Comparison of ENCODE assay signal across 11 mouse cellular contexts in the genomic region with DNA sequence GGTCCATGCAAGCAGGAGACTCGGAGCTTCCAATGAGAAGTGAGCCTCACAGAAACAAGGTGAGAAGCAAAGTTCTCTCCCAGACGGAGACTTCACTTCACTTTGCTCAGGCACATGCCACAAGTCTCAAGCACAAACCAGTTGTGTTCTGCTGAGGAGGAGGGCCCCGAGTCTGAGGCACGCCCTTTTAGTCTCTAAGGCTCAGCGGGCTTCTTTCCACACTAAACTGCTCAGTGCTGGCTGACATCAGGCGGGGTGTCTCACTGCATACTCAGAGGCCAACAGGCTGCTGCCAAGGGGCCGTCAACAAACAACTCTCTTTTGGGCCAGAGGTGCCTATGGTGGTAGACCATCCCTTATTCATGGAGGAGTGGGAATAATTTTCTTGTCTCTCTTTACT.
DNase-seq lines count a peak whose midpoint lies in the region; ATAC-seq and TF ChIP-seq lines count a peak whose summit lies in the region.
"Had no signal": no experiment of that assay in that cellular context is flagged by ENCODE, and none has a peak within 500 bp of the region (broad histone marks: within the 10 kb centered on the region; RNA-seq: fewer than 3 reads in every experiment).

No protein-coding gene starts in this region.

- H3K27me3 ChIP-seq in heart, embryonic 13.5 days (replicated peaks) = no peaks in the 10 kb centered on the region
- H3K27me3 ChIP-seq in midbrain, postnatal 0 days (ENCODE audit: insufficient read depth, low read length) = no peaks in the 10 kb centered on the region
- no peaks in the 10 kb centered on the region for H3K27me3 ChIP-seq in midbrain, embryonic 15.5 days (replicated peaks)
- no peaks in the 10 kb centered on the region for H3K27me3 ChIP-seq in intestine, embryonic 16.5 days (replicated peaks; ENCODE audit: control insufficient read depth, insufficient read depth, low read length)
- H3K27me3 ChIP-seq in stomach, postnatal 0 days (ENCODE audit: control insufficient read depth, insufficient read depth, low read length) = no peaks in the 10 kb centered on the region
- H3K27me3 ChIP-seq: limb, embryonic 13.5 days had no signal

- intact Hi-C loops in heart, postnatal 25 days (cut with DNase I) = no loop called here

- peaks cover 34% of the 10 kb centered on the region for H3K4me1 ChIP-seq in heart, embryonic 13.5 days
- no peaks in the 10 kb centered on the region for H3K4me1 ChIP-seq in midbrain, postnatal 0 days (ENCODE audit: insufficient read depth, low read length)
- H3K4me1 ChIP-seq in midbrain, embryonic 15.5 days = no peaks in the 10 kb centered on the region
- peaks cover 10% of the 10 kb centered on the region for H3K4me1 ChIP-seq in intestine, embryonic 16.5 days (ENCODE audit: control insufficient read depth, insufficient read depth, low read length)
- no peaks in the 10 kb centered on the region for H3K4me1 ChIP-seq in stomach, postnatal 0 days (replicated peaks; ENCODE audit: control insufficient read depth, insufficient read depth)

- H3K4me2 ChIP-seq in heart, embryonic 13.5 days = 0 out of 2 replicates have a peak overlapping the region, but pooled peaks have one; percentile 29
- no peak overlapping the region for H3K4me2 ChIP-seq in midbrain, postnatal 0 days (ENCODE audit: low read depth, low read length, poor library complexity, severe bottlenecking)
- H3K4me2 ChIP-seq in midbrain, embryonic 15.5 days = no peak overlapping the region
- H3K4me2 ChIP-seq in intestine, embryonic 16.5 days (ENCODE audit: low read depth, low read length) = no peak overlapping the region
- H3K4me2 ChIP-seq in stomach, postnatal 0 days (replicated peaks; ENCODE audit: low read depth) = no peak overlapping the region
- H3K4me2 ChIP-seq: limb, embryonic 13.5 days had no signal

- ATAC-seq in heart, embryonic 13.5 days (ENCODE audit: extremely low read depth, insufficient number of reproducible peaks, low FRiP score, low TSS enrichment) = no peak
- ATAC-seq in midbrain, postnatal 0 days (ENCODE audit: low FRiP score) = no peak
- no peak for ATAC-seq in midbrain, embryonic 15.5 days (replicated peaks)
- peak; percentile 66 for ATAC-seq in intestine, embryonic 16.5 days
- ATAC-seq in stomach, postnatal 0 days (ENCODE audit: low FRiP score, low TSS enrichment) = peak; percentile 82

- H3K4me3 ChIP-seq in heart, embryonic 13.5 days = no peak overlapping the region
- no peak overlapping the region for H3K4me3 ChIP-seq in midbrain, postnatal 0 days (ENCODE audit: low read depth, low read length)
- no peak overlapping the region for H3K4me3 ChIP-seq in midbrain, embryonic 15.5 days
- no peak overlapping the region for H3K4me3 ChIP-seq in intestine, embryonic 16.5 days (ENCODE audit: low read length)
- H3K4me3 ChIP-seq in stomach, postnatal 0 days (ENCODE audit: low read depth, low read length) = no peak overlapping the region
- H3K4me3 ChIP-seq: limb, embryonic 13.5 days had no signal

- 28% methylated on average over 7 of the region's 7 CpGs for WGBS in heart, embryonic 13.5 days
- 36% methylated on average over 7 of the region's 7 CpGs for WGBS in midbrain, postnatal 0 days
- 35% methylated on average over 7 of the region's 7 CpGs for WGBS in midbrain, embryonic 15.5 days
- 29% methylated on average over 7 of the region's 7 CpGs for WGBS in intestine, embryonic 16.5 days
- 22% methylated on average over 7 of the region's 7 CpGs for WGBS in stomach, postnatal 0 days

- H3K9ac ChIP-seq in heart, embryonic 13.5 days = peak overlapping the region; percentile 34; the same call in 1 of the 2 replicates
- no peak overlapping the region for H3K9ac ChIP-seq in midbrain, postnatal 0 days (replicated peaks; ENCODE audit: low read length, poor library complexity, severe bottlenecking)
- no peak overlapping the region for H3K9ac ChIP-seq in midbrain, embryonic 15.5 days
- no peak overlapping the region for H3K9ac ChIP-seq in intestine, embryonic 16.5 days (ENCODE audit: low read depth, low read length)
- no peak overlapping the region; the same call in 1 of the 2 replicates for H3K9ac ChIP-seq in stomach, postnatal 0 days (ENCODE audit: low read length)
- H3K9ac ChIP-seq: limb, embryonic 13.5 days had no signal

- peaks cover 14% of the 10 kb centered on the region for H3K36me3 ChIP-seq in heart, embryonic 13.5 days
- no peaks in the 10 kb centered on the region for H3K36me3 ChIP-seq in midbrain, postnatal 0 days (ENCODE audit: insufficient read depth, low read length)
- no peaks in the 10 kb centered on the region for H3K36me3 ChIP-seq in midbrain, embryonic 15.5 days (replicated peaks)
- no peaks in the 10 kb centered on the region for H3K36me3 ChIP-seq in intestine, embryonic 16.5 days (ENCODE audit: control insufficient read depth, insufficient read depth, low read length)
- no peaks in the 10 kb centered on the region for H3K36me3 ChIP-seq in stomach, postnatal 0 days (ENCODE audit: control insufficient read depth, insufficient read depth, low read length)

- DNase-seq in heart, postnatal 25 days (ENCODE audit: low spot score) = no peak
- peak; percentile 43 for DNase-seq in midbrain, postnatal 0 days (ENCODE audit: low spot score)
- peak; percentile 61 for DNase-seq in stomach, postnatal 0 days (ENCODE audit: low spot score)
- no peak for DNase-seq in adrenal gland, adult (ENCODE audit: inconsistent age in 2 of 2, low spot score in 1 of 2)
- no peak for DNase-seq in urinary bladder, adult 2 months (ENCODE audit: low spot score)
- DNase-seq: kidney, adult 9 months; right cerebral cortex, adult 18-20 months had no signal

- no peak for TF ChIP-seq CTCF in midbrain, postnatal 0 days (IDR thresholded peaks at IDR 0.05)
- TF ChIP-seq CTCF in stomach, postnatal 0 days (IDR thresholded peaks at IDR 0.05; ENCODE audit: low read depth) = no peak

- H3K9me3 ChIP-seq in heart, embryonic 13.5 days = no peaks in the 10 kb centered on the region
- H3K9me3 ChIP-seq in midbrain, postnatal 0 days (ENCODE audit: low read length) = no peaks in the 10 kb centered on the region
- H3K9me3 ChIP-seq in midbrain, embryonic 15.5 days = no peaks in the 10 kb centered on the region
- no peaks in the 10 kb centered on the region for H3K9me3 ChIP-seq in intestine, embryonic 16.5 days (ENCODE audit: control insufficient read depth, low read length)
- H3K9me3 ChIP-seq in stomach, postnatal 0 days (ENCODE audit: control insufficient read depth, low read length) = no peaks in the 10 kb centered on the region
- H3K9me3 ChIP-seq: limb, embryonic 13.5 days had no signal

- peak overlapping the region; percentile 64 for H3K27ac ChIP-seq in heart, embryonic 13.5 days (replicated peaks)
- H3K27ac ChIP-seq in midbrain, postnatal 0 days (ENCODE audit: low read depth, low read length) = no peak overlapping the region
- H3K27ac ChIP-seq in midbrain, embryonic 15.5 days = no peak overlapping the region
- H3K27ac ChIP-seq in intestine, embryonic 16.5 days (ENCODE audit: low read length) = no peak overlapping the region; the same call in none of the 2 replicates
- peak overlapping the region; percentile 24; the same call in 1 of the 2 replicates for H3K27ac ChIP-seq in stomach, postnatal 0 days (replicated peaks)
- H3K27ac ChIP-seq: limb, embryonic 13.5 days had no signal

- TF ChIP-seq EP300 in stomach, postnatal 0 days (optimal IDR thresholded peaks at IDR 0.05) = no peak

Comparison
In these comparisons a context has a peak if more than half of its experiments do, and no peak if none do; other contexts are left out.
1. ATAC-seq: peak in intestine, embryonic 16.5 days (single experiment) and stomach, postnatal 0 days (single experiment); none in heart, embryonic 13.5 days (single experiment), midbrain, postnatal 0 days (single experiment) and midbrain, embryonic 15.5 days (single experiment).
2. H3K27ac ChIP-seq: peak in heart, embryonic 13.5 days (single experiment) and stomach, postnatal 0 days (single experiment); none in midbrain, postnatal 0 days (single experiment), midbrain, embryonic 15.5 days (single experiment) and intestine, embryonic 16.5 days (single experiment).
3. DNase-seq: peak in midbrain, postnatal 0 days (single experiment) and stomach, postnatal 0 days (single experiment); none in heart, postnatal 25 days (single experiment), adrenal gland, adult (0 of 2) and urinary bladder, adult 2 months (single experiment).